Mouse (Mus musculus): Measurements from ENCODE around the gene Rhof.
A peak's percentile ranks its signal among the peaks of the same experiment; 100 is the strongest.

Rhof gene

GRCm38 (mm10) chr5:123068714-123069113 lies 63.8 kb downstream of the Rhof start:
- no peak for DNase-seq (ENCODE audit: low read depth in 1 of 2, low spot score in 2 of 2)

GRCm38 (mm10) chr5:123068115-123068514 lies 64.4 kb downstream of the Rhof start, which contains the start of gene Tmem120b:
Gene Tmem120b (plus strand): TSS chr5:123068415.
- DNase-seq (ENCODE audit: low read depth in 1 of 2, low spot score in 2 of 2) = no peak

- no peak for DNase-seq (ENCODE audit: low read depth in 1 of 2, low spot score in 2 of 2)
Measured at GRCm38 (mm10) chr5:123067395-123067995, 65.0 kb downstream of the Rhof start.

GRCm38 (mm10) chr5:123064207-123064606 lies 68.3 kb downstream of the Rhof start:
- peak in 1 of 2 experiments; percentile 25 for DNase-seq (ENCODE audit: low read depth in 1 of 2, low spot score in 2 of 2)

- no peak for DNase-seq (ENCODE audit: low read depth in 1 of 2, low spot score in 2 of 2)
Measured at GRCm38 (mm10) chr5:123063141-123063540, 69.4 kb downstream of the Rhof start.

GRCm38 (mm10) chr5:123061402-123061749 lies 71.1 kb downstream of the Rhof start:
- DNase-seq (ENCODE audit: low read depth in 1 of 2, low spot score in 2 of 2) = peak; percentile 26 to 53

- DNase-seq (ENCODE audit: low read depth in 1 of 2, low spot score in 2 of 2) = no peak
Measured at GRCm38 (mm10) chr5:123060706-123061401, 71.6 kb downstream of the Rhof start.

GRCm38 (mm10) chr5:123059757-123060520 lies 72.6 kb downstream of the Rhof start:
- no peak for DNase-seq (ENCODE audit: low read depth in 1 of 2, low spot score in 2 of 2)

GRCm38 (mm10) chr5:123058251-123059102 lies 74.0 kb downstream of the Rhof start:
- DNase-seq (ENCODE audit: low read depth in 1 of 2, low spot score in 2 of 2) = no peak

- DNase-seq (ENCODE audit: low read depth in 1 of 2, low spot score in 2 of 2) = peak; percentile 97 to 99
Measured at GRCm38 (mm10) chr5:123057366-123058250, 74.9 kb downstream of the Rhof start.

Measured in monocyte, adult 2 months (primary cell).